Mouse (Mus musculus) right cerebral cortex, adult 18-20 months (tissue): Measurements from ENCODE around the gene Trmo.

Source experiments
- DNase-seq: peaks from one replicate; pipeline ENCODE4 v3.0.0; 2022; ENCODE audit warnings: mixed read lengths

Gene Trmo

GRCm38 (mm10) chr4:46369070-46369469 is 20.2 kb downstream of the Trmo start:
- DNase-seq = no peak

GRCm38 (mm10) chr4:46367487-46367959 is 21.7 kb downstream of the Trmo start:
- no peak for DNase-seq

GRCm38 (mm10) chr4:46364360-46364759 is 24.9 kb downstream of the Trmo start:
- DNase-seq = no peak

- peak; percentile 84 for DNase-seq
Observed at GRCm38 (mm10) chr4:46361258-46361657, 28.0 kb downstream of the Trmo start.

- DNase-seq = no peak
Observed at GRCm38 (mm10) chr4:46359539-46360253, 29.5 kb downstream of the Trmo start.

- DNase-seq = peak; percentile 9
Observed at GRCm38 (mm10) chr4:46356351-46357133, 32.7 kb downstream of the Trmo start.

GRCm38 (mm10) chr4:46353045-46353444 is 36.2 kb downstream of the Trmo start:
- no peak for DNase-seq

- DNase-seq = no peak
Observed at GRCm38 (mm10) chr4:46349530-46349929, 39.7 kb downstream of the Trmo start.

GRCm38 (mm10) chr4:46348897-46349296 is 40.3 kb downstream of the Trmo start:
- DNase-seq = no peak

GRCm38 (mm10) chr4:46347580-46348515 is 41.4 kb downstream of the Trmo start:
- no peak for DNase-seq

- DNase-seq = no peak
Observed at GRCm38 (mm10) chr4:46347141-46347540, 42.1 kb downstream of the Trmo start.

GRCm38 (mm10) chr4:46346221-46346620 is 43.0 kb downstream of the Trmo start:
- DNase-seq = no peak

- DNase-seq = no peak
Observed at GRCm38 (mm10) chr4:46345773-46346100, 43.5 kb downstream of the Trmo start.

- DNase-seq = no peak
Observed at GRCm38 (mm10) chr4:46345056-46345772, 44.0 kb downstream of the Trmo start.

- DNase-seq = no peak
Observed at GRCm38 (mm10) chr4:46344288-46344687, 44.9 kb downstream of the Trmo start.

GRCm38 (mm10) chr4:46343596-46344260 is 45.5 kb downstream of the Trmo start, which contains the start of gene Foxe1:
Gene Foxe1, plus strand, starts transcription at chr4:46343609.
- no peak for DNase-seq

GRCm38 (mm10) chr4:46342711-46343286 is 46.4 kb downstream of the Trmo start:
- DNase-seq = no peak

GRCm38 (mm10) chr4:46341831-46342680 is 47.2 kb downstream of the Trmo start:
- DNase-seq = no peak

GRCm38 (mm10) chr4:46339584-46339983 is 49.7 kb downstream of the Trmo start:
- DNase-seq = no peak

GRCm38 (mm10) chr4:46339026-46339425 is 50.2 kb downstream of the Trmo start:
- no peak for DNase-seq
